Mouse (Mus musculus) cerebellum, postnatal 10 days (tissue): ENCODE measurements around the gene Gm5269.

Source experiments
- DNase-seq, 2 experiments: peaks; one replicate each; pipeline ENCODE4 v3.0.0; 2021; ENCODE audit warnings: mixed read lengths in 2 of 2

The Gm5269 gene

GRCm38 (mm10) chr1:45877463-45877862 lies 12.6 kb downstream of the Gm5269 start:
- no peak for DNase-seq

GRCm38 (mm10) chr1:45876450-45877198 lies 13.4 kb downstream of the Gm5269 start:
- no peak for DNase-seq

- DNase-seq: no peak
Measured at GRCm38 (mm10) chr1:45875640-45876039, 14.4 kb downstream of the Gm5269 start.

GRCm38 (mm10) chr1:45873250-45873649 lies 16.8 kb downstream of the Gm5269 start:
- DNase-seq: no peak

GRCm38 (mm10) chr1:45868479-45869137 lies 21.5 kb downstream of the Gm5269 start:
- no peak for DNase-seq

GRCm38 (mm10) chr1:45868050-45868449 lies 22.0 kb downstream of the Gm5269 start:
- DNase-seq: no peak

GRCm38 (mm10) chr1:45866288-45867018 lies 23.6 kb downstream of the Gm5269 start:
- DNase-seq: no peak

- no peak for DNase-seq
Measured at GRCm38 (mm10) chr1:45865727-45866126, 24.3 kb downstream of the Gm5269 start.

- DNase-seq: no peak
Measured at GRCm38 (mm10) chr1:45865316-45865715, 24.8 kb downstream of the Gm5269 start.

- peak; percentile 2 to 5 for DNase-seq
Measured at GRCm38 (mm10) chr1:45864564-45865014, 25.5 kb downstream of the Gm5269 start.

- no peak for DNase-seq
Measured at GRCm38 (mm10) chr1:45863641-45864040, 26.4 kb downstream of the Gm5269 start.

GRCm38 (mm10) chr1:45861162-45861561 lies 28.9 kb downstream of the Gm5269 start:
- DNase-seq: no peak

- DNase-seq: no peak
Measured at GRCm38 (mm10) chr1:45860349-45860748, 29.7 kb downstream of the Gm5269 start.

- no peak for DNase-seq
Measured at GRCm38 (mm10) chr1:45858038-45858437, 32.0 kb downstream of the Gm5269 start.

GRCm38 (mm10) chr1:45845466-45845865 lies 44.6 kb downstream of the Gm5269 start:
- DNase-seq: no peak
